Mouse (Mus musculus) left cerebral cortex, adult 11 months (tissue): ENCODE results near the gene Kif24.

Source experiments
- DNase-seq: peaks from one replicate; pipeline ENCODE4 v3.0.0; 2022; ENCODE audit warnings: low spot score

Gene Kif24

DNA sequence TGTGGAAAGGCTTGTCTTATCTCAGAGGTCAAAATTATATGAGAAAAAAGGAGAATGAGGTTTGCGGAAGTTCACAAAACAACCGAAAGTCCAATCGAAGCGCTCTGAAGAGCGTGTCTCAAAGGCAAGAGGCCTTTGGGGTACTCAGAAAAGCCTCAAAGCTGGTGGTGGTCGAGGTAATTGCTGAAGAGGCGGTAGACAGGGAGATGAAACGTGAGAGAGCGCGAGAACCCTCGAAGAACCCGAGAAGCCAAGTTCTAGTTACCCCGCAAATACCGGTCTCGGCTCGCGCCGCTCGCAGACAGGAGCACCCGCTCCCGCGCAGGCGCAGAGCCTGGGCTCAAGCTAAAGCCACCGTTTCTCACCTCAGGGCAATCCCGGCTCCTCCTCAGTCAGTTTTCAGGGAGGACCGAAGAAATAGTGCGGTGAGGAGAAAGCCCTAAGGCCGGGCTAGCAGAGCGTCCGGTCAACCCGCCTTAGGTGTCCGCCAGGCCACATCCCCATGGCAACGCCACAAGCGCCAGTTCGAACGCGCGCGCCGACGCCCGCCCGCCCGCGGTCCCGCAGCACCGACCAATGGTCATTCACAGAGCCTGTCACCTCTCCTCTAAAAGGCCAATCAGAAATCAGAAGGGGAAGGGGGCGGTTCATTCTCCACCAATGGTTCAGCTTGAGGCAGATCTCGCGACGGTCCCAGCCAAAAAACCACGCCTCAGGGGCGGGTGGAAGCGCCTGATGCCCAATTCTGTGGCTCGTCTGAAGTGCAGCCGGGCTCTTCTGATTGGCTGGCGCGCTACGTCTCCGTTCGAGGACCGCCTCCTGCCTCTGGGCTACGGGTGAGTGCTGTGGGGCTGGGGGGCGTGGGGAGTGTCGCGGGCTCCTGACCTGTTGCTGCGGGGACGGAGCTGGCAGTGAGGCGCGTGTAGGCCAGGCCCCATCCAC is at the start of gene Kif24, which contains the start of gene Nudt2:
Gene Kif24 (minus strand): TSS at position 543 of the 942 bp plus-strand sequence.
Gene Nudt2 (plus strand): TSS at position 807 of the 942 bp plus-strand sequence.
- peak; percentile 97 for DNase-seq

DNA sequence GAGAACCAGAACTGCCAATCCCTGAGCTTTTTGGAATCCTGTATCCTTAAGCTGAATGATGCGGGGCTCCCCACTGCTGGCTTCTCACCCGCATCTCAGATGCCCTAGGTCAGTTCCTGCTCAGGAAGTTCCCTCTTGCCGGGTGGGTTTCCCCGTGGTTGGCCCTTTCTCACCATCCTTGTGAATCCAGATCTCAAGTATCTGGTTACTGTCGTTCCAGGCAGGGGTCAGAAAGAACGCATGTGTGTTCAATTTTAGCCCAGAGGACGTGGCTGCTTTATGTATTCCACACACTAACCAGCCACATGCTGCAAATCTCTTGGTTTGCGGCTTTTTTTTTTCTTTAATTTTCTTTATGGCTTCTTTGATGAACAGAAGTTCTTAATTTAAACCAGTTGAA is 49.0 kb upstream of the Kif24 start:
- no peak for DNase-seq

DNA sequence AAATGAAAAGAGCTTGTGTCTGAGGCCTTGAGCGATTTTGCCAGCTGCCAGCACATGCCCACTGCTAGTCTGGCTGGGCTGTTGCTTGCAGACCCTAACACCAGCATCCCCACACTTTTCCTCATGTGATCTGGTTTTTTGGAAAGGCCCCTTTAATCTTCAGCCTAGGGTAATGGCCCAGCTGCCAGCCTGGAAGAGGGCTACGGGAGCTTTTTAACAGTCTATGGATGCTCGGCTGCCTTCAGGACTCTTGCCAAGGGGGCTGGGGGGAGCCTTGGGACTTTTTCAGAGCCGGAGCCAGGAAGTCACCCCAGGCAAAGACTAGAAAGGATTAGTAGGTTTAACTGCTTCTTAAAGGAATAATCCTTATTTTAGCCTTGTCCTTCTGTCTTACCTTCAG is 48.6 kb upstream of the Kif24 start:
- no peak for DNase-seq

DNA sequence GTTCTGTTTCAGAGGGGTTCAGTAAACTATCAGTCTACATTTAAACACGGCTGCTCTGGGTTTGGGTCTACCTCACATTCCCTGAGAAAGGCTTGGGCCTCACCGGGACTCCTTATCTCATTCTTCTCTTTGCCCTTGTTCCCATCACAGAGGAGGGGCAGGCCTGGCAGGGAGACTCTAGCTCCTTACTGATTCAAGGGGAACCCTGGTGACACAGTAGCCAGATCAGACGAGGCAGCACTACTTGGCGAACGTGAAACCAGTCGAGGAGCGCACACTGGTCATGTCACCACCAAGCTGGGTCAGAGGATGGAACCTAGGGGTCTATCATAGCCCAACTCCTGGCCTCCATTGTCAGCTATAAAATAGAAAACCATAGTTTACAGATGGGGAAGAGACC is 43.3 kb upstream of the Kif24 start:
- no peak for DNase-seq

DNA sequence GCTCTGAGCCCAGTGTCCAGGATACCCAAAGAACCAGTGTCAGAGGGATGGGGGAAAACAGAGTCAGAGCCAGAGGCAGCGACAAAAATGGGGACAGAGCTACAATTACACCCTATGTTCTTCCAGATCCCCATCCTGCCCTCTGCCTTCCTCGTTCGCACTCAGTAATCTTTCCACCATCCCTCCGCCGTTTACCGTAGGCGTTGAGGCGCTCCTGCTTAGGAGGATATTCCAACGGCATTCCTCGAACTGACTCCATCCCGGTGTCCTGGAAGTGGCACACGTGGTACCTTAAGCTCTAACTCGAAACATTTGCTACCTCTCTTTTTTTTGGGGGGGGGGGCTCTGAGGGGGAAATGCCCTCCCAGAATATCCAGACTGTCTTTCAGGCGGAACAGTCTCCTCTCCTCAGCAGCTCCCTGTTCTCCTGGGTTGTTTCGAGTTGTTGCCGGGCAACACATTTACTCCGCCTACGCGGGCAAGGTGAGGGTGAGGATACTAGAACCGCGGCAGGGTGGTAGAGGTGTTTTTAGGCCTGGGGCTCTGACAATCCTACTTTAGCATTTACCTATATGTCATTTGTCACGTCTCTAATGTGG is 42.7 kb upstream of the Kif24 start:
- no peak for DNase-seq

- peak; percentile 70 for DNase-seq
Observed at GRCm38 (mm10) chr4:41506906-41507305, 42.2 kb upstream of the Kif24 start.

DNA sequence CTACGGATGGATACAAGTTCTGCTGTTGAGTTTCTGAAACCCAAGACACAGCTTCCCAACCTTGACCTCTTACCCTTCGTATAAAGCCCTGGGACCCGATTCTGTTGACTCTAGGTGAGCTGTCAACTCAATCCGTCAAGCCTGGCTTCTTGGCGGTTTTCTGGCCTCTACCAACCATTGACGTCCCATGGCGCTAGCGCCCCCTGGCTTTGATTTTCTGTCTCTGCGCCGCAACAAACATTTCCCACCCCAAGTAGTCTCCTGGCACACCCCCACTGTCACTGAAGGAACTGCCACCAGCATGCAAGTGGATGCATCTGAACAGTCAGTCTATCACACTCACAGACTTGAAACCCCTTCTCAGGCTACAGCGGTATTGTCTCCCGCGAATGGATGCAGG is 41.5 kb upstream of the Kif24 start:
- DNase-seq, result no peak

GRCm38 (mm10) chr4:41505131-41505551 is 40.5 kb upstream of the Kif24 start:
- DNase-seq, result no peak

DNA sequence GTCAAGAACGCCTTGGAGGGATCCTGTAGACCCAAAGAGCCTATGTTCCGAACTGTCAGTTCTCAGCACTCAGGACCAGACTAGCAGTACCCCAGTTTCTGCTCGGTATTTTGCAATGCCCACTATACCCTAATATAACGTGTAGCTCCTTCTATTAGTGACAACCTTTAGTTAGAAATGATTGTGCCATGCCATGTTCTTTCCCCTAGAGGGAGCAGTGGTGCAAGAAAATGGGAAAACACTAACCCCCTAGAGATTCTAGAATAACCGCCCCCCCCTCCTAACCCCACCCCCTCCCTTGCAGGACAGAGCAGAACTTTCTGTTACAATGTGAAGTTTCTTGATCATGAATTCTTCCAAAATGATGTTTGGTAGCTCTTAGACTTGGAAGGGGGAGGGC is 39.6 kb upstream of the Kif24 start:
- no peak for DNase-seq

GRCm38 (mm10) chr4:41502986-41503412 is 38.3 kb upstream of the Kif24 start, which contains the start of gene AI464131:
TSS of gene AI464131 (minus strand) at chr4:41503076.
- peak; percentile 92 for DNase-seq

- DNase-seq, result no peak
Observed at GRCm38 (mm10) chr4:41502171-41502940, 37.7 kb upstream of the Kif24 start.

- DNase-seq, result no peak
Observed at GRCm38 (mm10) chr4:41500787-41501186, 36.1 kb upstream of the Kif24 start.

DNA sequence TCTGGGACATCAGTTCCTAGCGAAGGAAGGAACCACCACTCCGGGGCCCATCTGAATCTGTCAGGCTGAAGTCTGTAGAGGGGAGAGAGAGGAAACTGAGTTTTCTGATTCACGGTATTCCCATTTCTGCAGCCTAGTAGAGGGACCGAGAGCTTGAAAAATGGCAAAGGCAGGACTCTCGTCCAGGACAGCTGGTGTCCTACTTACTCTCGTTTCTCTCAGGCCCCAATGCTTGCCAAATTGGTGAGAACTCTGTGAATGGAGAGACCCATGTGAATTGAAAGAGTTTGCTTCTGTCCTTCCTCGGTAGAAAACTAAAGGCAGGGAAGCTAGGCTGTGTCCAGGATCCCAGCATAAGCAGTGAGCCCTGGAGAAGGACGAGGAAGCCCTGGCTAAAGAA is 34.9 kb upstream of the Kif24 start:
- DNase-seq, result no peak

- no peak for DNase-seq
Observed at GRCm38 (mm10) chr4:41498921-41499391, 34.3 kb upstream of the Kif24 start.

- DNase-seq, result no peak
Observed at GRCm38 (mm10) chr4:41497995-41498845, 33.5 kb upstream of the Kif24 start.

DNA sequence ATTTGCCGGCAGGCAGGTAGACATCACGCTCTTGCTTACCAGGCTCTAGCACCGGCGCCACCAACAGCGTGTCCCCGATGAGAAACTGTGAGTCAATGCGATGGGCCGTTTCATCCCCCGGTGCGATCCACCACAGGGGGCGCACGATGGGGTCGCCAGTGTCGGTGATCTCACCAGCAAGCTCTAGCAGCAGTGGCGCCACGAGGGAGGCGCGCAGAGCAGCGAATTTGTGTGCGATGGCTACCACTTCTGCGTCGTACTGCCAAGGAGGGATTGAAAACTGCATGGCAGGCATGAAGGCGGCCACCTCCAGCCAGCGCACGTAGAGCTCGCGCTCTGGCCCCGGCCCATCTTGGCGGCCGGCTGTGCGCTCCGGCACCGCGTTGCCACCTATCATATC is 32.9 kb upstream of the Kif24 start:
- DNase-seq, result no peak

- DNase-seq, result no peak
Observed at GRCm38 (mm10) chr4:41497046-41497445, 32.4 kb upstream of the Kif24 start.

- DNase-seq, result no peak
Observed at GRCm38 (mm10) chr4:41495850-41496249, 31.2 kb upstream of the Kif24 start.

- no peak for DNase-seq
Observed at GRCm38 (mm10) chr4:41495076-41495475, 30.4 kb upstream of the Kif24 start.

GRCm38 (mm10) chr4:41494378-41494777 is 29.7 kb upstream of the Kif24 start:
- no peak for DNase-seq

GRCm38 (mm10) chr4:41493464-41494116 is 28.9 kb upstream of the Kif24 start:
- no peak for DNase-seq
